Mouse (Mus musculus): ENCODE data around the gene Sh3yl1.

- TF ChIP-seq TAL1 (IDR thresholded peaks at IDR 0.05; ENCODE audit: low read length) (no peak), GATA1 (IDR thresholded peaks at IDR 0.05; ENCODE audit: low read length) (no peak)
These were observed 10.9 kb downstream of the Sh3yl1 start for GRCm38 (mm10) chr12:30922401-30922800.
